Mouse (Mus musculus) ES-E14 (cell line): ENCODE measurements at regions not wholly inside any gene's neighbourhood (a gene's known extent, or its start where the extent isn't known, plus 50 kb on each side); places are given as distances from the start of the nearest gene placed in this dataset.

Experiments used
- CHD2 ChIP-seq: IDR thresholded peaks from 2 replicates; pipeline ENCODE4 v1.6.1; 2014; ENCODE audit warnings: mild to moderate bottlenecking, low read depth, low read length, inconsistent platforms
- MAFK ChIP-seq: IDR thresholded peaks from 2 replicates; pipeline ENCODE4 v1.6.1; 2014; ENCODE audit warnings: mild to moderate bottlenecking, low read depth, low read length, inconsistent platforms; ENCODE audit not compliant: insufficient read depth
- ZC3H11A ChIP-seq: IDR thresholded peaks from 2 replicates; pipeline ENCODE4 v1.6.1; 2012; ENCODE audit warnings: low read depth, mild to moderate bottlenecking, inconsistent platforms, low read length, borderline replicate concordance

GRCm38 (mm10) chr12:51018185-51018584, 329.7 kb upstream of the G2e3 start:
- TF ChIP-seq CHD2: no peak
- TF ChIP-seq MAFK: no peak
- TF ChIP-seq ZC3H11A: no peak
